Mouse (Mus musculus) thymus, adult 2 months (tissue): ENCODE results near the gene Slc34a2.

Source experiments
- CTCF ChIP-seq: fragments of 200-500 bp; IDR thresholded peaks from 2 replicates; pipeline ENCODE4 v1.5.1; 2012; ENCODE audit warnings: mild to moderate bottlenecking, control low read depth, low read length, moderate library complexity, borderline replicate concordance; ENCODE audit not compliant: control insufficient read depth, poor library complexity, insufficient read depth; ENCODE audit errors: extremely low read depth
- POLR2A ChIP-seq: fragments of 200-500 bp; IDR thresholded peaks from 2 replicates; pipeline ENCODE4 v1.6.1; 2012; ENCODE audit warnings: mild to moderate bottlenecking, low read length, control low read depth, moderate library complexity; ENCODE audit not compliant: control insufficient read depth, poor library complexity, insufficient read depth; ENCODE audit errors: extremely low read depth

GRCm38 (mm10) chr5:53111036-53111435, 73.2 kb downstream of the Slc34a2 start:
- TF ChIP-seq POLR2A (no peak), CTCF (no peak)
